Mouse (Mus musculus): Measurements from ENCODE around the gene Olfr5.
"Not testable (repeated sequence)": the region's sequence is repeated elsewhere in the genome, so short reads cannot be mapped to it uniquely, and the experiment has no call there.

Olfr5 gene

GRCm38 (mm10) chr7:6486841-6487240 is at the start of gene Olfr5:
Gene Olfr5 (minus strand): TSS chr7:6486941.
- no peak for DNase-seq (ENCODE audit: low spot score)

GRCm38 (mm10) chr7:6526141-6526540 is 39.4 kb upstream of the Olfr5 start:
- DNase-seq (ENCODE audit: low spot score) = no peak

GRCm38 (mm10) chr7:6525001-6525400 is 38.3 kb upstream of the Olfr5 start:
- DNase-seq (ENCODE audit: low spot score) = no peak

GRCm38 (mm10) chr7:6522850-6523249 is 36.1 kb upstream of the Olfr5 start, which contains the start of gene Olfr1349:
Gene Olfr1349 (minus strand): TSS chr7:6522950.
- no peak for DNase-seq (ENCODE audit: low spot score)

DNA sequence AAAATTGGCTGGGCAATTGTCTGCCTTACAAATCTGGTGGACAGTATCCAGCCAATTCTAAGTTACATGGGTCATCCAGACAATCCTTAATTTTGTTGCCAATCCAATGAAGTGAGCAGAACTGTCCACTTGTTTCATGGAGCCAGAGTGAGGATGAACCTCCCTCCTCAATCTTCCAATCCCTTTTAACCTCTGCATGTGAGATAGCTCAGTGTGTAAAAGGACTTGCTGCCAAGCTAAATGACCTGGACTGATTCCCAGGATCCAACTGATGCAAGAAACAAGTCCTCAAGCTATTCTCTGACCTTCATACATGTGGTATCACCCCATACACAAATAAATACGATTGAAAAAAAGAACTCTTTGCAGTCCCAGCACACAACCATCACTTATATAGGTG is 34.9 kb upstream of the Olfr5 start:
- no peak for DNase-seq (ENCODE audit: low spot score)

- no peak for DNase-seq (ENCODE audit: low spot score)
Observed at GRCm38 (mm10) chr7:6508648-6509047, 21.9 kb upstream of the Olfr5 start, which contains the start of gene Olfr1348. Gene Olfr1348 (minus strand): TSS chr7:6508748.

- DNase-seq (ENCODE audit: low spot score) = no peak
Observed at GRCm38 (mm10) chr7:6499655-6500054, 12.9 kb upstream of the Olfr5 start, which contains the start of gene Olfr1347. Gene Olfr1347 (minus strand): TSS chr7:6499755.

DNA sequence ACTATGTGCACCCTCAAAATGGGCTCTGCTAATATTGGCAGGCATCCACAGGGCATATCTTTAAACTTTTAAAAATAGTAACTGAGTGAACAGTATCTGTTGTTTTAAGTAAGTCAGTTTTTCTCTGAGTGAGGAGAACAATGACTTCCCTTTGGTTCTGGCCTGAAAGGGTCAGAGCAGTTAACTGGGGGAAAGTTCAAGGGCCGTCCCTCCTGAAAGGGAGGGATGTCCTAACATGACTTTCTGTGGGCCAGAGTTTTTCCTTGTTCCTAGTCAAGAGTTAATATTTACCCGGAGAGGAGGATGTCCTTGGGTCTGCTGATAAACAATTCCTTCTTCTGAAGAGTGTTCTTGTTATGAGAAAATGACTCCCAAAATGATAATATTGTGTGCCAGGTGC is 9.1 kb downstream of the Olfr5 start:
- DNase-seq (ENCODE audit: low spot score) = not testable (repeated sequence)

GRCm38 (mm10) chr7:6466951-6467350 is 19.8 kb downstream of the Olfr5 start, which contains the start of gene Olfr1346:
Gene Olfr1346 (plus strand): TSS chr7:6467101.
- DNase-seq (ENCODE audit: low spot score) = no peak

GRCm38 (mm10) chr7:6456399-6456798 is 30.3 kb downstream of the Olfr5 start:
- DNase-seq (ENCODE audit: low spot score) = no peak

DNA sequence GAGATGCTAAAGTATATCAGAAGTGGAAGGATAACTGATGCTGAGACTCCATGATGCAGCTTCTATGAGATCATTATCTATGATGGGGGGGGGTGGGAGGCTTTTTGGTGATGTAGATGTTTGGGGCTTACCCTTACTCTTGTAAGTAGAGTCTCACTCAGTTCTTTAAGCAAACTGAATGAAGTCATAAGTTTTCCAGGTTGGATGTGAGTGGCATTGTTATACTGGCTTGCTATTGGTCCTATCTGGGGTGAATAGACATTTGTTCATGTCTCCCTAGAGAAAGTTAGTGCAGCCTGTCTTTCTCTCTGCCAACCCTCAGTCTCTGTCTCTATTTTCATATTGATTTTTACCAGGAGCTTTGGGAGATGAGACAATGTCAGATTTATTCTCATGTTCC is 30.9 kb downstream of the Olfr5 start, which contains the start of gene Olfr1336:
Gene Olfr1336, plus strand, starts transcription at position 301 of the 400 bp plus-strand sequence.
- no peak for DNase-seq (ENCODE audit: low spot score)

DNA sequence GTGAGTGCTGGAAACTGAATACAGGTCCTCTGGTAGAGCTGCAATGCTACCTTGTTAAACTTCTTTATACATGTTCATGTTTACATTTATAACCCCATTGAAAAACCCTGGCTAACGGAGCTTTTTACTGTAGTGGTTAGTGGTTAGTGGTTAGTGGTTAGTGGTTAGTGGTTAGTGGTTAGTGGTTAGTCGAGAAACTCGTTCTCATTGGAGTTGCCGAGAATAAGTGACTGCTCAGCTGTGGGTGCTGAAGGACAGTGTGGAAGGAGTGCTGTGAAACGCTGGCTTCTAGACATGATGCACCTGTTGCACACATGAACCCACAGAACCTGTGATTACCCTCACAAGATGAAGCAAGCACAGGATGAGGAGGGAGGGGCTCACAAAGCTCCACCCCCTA is 39.0 kb downstream of the Olfr5 start:
- no peak for DNase-seq (ENCODE audit: low spot score)

- no peak for DNase-seq (ENCODE audit: low spot score)
Observed at GRCm38 (mm10) chr7:6441173-6441572, 45.6 kb downstream of the Olfr5 start.

DNA sequence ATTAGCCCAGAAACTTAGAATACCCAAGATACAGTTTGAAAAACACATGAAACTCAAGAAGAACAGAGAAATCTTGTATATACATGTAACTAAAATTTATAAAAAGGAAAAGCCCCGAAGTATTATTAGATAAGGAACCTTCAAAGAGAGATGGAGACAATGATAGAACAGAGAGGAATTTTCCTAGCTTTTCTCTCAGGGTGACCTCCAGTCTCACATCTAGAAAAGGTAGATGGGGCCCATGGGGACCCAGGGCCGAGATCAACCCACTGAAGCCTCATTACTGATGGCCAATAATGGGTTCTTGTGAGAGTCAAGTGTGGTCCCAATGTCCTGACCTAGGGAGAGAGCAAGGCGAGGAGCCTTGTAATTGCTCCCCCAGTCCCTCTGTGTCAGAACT is 48.4 kb downstream of the Olfr5 start, which contains the start of gene Olfr1344:
Gene Olfr1344, plus strand, starts transcription at position 301 of the 400 bp plus-strand sequence.
- no peak for DNase-seq (ENCODE audit: low spot score)

- DNase-seq (ENCODE audit: low spot score) = no peak
Observed at GRCm38 (mm10) chr7:6430342-6430741, 56.4 kb downstream of the Olfr5 start.

- DNase-seq (ENCODE audit: low spot score) = no peak
Observed at GRCm38 (mm10) chr7:6429381-6429780, 57.4 kb downstream of the Olfr5 start.
